Mouse (Mus musculus): Measurements from ENCODE around the gene Igsf3. TPM values are rescaled to one million over a fixed set of nuclear protein-coding genes. Genes with fewer than 3 reads are reported as not detected.

Gene Igsf3
- 4.3 and 6.7 TPM in 2 replicates for total RNA-seq (2015; ENCODE audit: low replicate concordance)
- total RNA-seq (2017; ENCODE audit: low replicate concordance): 2.6 and 7.1 TPM in 2 replicates

DNA sequence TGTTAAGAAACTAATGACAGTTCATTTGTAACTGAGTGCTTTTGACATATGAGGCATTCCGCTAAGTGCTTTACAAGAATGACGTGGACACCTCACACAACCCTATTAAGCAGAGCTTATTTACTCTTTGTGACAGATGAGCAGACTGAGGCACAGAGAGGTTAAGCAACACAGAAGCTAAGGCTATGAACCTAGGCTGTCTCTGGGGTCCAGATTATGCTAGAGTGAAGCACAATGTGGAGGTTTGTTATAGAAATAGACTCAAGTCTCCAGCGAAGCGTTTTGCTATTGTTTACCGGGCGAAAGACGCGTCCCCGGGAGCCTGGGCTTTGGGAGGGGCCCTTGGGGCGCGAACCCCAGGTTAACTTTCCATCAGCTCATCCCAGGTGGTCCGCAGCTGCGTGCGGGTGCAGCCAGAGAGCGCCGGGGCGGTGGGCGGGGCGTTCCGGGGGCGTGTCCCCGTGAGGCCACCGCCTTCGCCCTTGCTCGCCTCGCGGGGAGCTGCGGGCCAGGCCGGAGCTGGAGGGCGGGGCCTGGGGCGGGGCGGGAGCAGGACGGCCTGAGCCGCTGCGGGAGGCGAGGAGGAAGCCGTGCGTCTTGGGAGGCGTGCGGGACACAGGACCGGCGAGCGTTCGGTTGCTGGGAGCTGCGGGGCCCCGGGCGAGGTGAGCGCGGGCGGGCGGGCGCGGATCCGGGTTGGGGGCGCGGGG lies at the start of gene Igsf3:
Gene Igsf3 (plus strand): TSS at position 546 of the 710 bp plus-strand sequence.
- ATAC-seq (replicated peaks; ENCODE audit: low FRiP score, poor library complexity, severe bottlenecking): peak; percentile 86

DNA sequence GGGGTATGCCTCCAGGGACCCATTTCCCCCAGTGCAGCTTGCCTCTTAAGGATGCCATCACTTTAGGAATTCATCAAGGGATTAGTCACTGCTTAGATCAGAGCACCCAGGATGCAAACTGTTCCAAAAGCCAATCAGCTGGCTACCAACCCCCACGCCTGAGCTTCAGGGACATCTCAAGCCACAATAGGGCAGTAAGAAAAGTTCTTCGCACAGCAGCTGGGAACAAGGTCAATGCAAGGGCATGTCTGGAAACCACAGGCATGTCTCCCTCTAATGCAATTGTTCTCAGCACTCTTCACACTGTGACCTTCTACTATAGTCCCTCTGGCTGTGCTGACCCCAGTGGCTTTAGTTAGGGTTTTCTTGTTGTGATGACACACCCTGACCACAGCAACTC lies 49.6 kb upstream of the Igsf3 start:
- ATAC-seq (replicated peaks; ENCODE audit: low FRiP score, poor library complexity, severe bottlenecking): no peak

GRCm38 (mm10) chr3:101328617-101329016 lies 48.3 kb upstream of the Igsf3 start:
- ATAC-seq (replicated peaks; ENCODE audit: low FRiP score, poor library complexity, severe bottlenecking): no peak

- no peak for ATAC-seq (replicated peaks; ENCODE audit: low FRiP score, poor library complexity, severe bottlenecking)
These were observed 33.5 kb upstream of the Igsf3 start for GRCm38 (mm10) chr3:101343199-101343924.

- ATAC-seq (replicated peaks; ENCODE audit: low FRiP score, poor library complexity, severe bottlenecking): no peak
These were observed 32.6 kb upstream of the Igsf3 start for GRCm38 (mm10) chr3:101344246-101344645.

- ATAC-seq (replicated peaks; ENCODE audit: low FRiP score, poor library complexity, severe bottlenecking): no peak
These were observed 31.6 kb upstream of the Igsf3 start for GRCm38 (mm10) chr3:101345299-101345698.

GRCm38 (mm10) chr3:101346806-101347205 lies 30.1 kb upstream of the Igsf3 start:
- ATAC-seq (replicated peaks; ENCODE audit: low FRiP score, poor library complexity, severe bottlenecking): no peak

DNA sequence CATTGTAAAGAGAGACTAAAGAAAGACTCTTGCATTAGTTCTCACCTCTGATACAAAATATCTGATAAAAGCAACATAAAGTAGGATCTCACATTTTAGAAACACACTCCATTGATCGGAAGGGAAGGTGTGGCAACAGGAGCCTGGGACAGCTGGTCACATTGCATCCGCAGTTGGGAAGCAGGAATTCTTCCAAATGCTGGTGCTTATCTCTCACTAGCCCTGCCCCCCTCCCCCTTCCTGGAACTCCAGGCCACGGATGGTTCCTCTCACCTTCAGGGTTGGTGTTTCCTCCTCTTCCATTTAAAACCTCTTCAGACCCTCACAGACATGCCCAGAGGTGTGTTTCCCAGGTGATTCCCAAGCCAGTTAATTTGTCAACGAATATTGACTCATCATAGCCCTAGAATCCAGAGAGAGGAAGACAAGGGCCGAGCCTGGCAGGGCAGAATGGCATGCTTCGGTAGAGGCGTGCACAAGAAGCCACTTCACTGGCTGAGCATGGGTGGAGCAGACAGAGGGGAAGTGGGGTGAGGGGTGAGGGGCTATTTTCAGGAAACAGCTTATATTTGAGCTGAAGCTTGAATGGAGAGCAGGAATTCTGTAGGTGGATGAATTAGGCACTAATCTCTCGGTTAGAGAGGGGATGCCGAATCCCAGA lies 28.3 kb upstream of the Igsf3 start:
- no peak for ATAC-seq (replicated peaks; ENCODE audit: low FRiP score, poor library complexity, severe bottlenecking)

DNA sequence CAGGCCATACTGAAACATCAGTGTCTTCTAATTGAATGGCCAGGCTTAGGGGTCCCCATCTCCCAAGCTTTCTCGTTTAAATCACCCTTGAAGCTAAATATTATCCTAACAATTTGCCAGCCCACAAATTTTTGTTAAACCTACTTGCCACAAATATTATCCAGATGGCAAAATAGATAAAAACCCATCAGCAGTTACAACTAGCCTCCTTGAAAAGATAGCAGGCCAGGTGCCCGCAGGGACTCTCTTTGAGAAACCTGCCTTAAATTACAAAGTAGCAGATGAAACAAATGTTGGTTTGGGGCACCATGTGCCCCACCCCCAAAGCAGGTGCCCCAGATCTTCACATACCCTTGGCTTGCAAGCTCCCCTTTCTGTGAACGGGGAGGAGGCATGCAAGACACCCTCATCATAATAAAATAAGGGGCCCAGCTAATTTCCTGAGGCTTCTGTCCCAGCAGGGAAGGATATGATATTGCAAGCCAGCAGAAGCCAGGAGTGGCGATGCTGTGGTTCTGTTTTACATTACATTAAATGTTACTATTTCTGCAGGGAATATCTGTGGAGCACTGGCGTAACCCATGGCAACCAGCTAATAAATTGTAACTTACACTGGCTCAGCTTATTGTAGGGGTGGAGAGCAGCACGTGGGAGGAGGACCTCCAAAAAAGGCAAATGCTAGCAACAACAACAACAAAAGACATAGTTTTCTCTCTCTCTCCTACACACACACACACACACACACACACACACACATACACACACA lies 27.2 kb upstream of the Igsf3 start:
- no peak for ATAC-seq (replicated peaks; ENCODE audit: low FRiP score, poor library complexity, severe bottlenecking)

DNA sequence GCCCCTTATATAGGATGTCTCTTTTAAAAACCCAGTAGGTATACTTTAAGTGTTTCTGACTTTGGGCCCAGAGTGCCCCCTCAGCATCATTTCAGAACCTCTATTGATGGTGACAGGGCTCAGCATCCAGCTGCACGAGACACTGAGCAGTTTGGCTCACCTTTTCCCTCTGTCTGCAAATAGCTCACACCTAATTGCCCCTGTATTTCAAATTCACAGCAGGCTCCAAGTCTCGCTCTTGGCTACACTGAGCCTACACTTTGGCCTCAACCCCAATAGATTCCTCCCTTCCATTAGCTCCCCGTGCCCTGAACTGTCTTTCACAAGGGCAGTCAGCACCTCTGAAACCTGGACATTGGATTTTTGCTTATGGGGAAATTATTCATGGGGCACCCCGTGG lies 26.5 kb upstream of the Igsf3 start:
- ATAC-seq (replicated peaks; ENCODE audit: low FRiP score, poor library complexity, severe bottlenecking): no peak

DNA sequence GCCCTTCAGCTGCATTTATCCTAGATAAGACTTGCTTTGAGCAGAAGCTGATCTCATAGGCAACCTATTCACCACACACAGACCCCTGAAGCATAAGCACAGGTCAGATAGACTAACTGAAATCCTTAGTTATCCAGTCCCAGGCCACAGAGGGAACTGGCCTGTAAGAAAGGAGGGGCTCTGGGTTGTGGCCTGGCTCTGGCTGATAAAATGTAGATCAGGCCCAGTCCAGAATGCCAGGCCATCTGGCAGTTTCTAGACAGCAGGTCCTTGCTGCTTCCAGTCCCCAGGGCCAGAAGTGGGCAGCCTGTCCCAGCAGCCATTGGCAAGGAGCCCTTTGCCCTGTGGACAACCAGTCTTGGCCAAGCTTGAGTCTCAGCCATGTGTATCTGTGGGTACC lies 22.4 kb upstream of the Igsf3 start:
- peak; percentile 90 for ATAC-seq (replicated peaks; ENCODE audit: low FRiP score, poor library complexity, severe bottlenecking)

DNA sequence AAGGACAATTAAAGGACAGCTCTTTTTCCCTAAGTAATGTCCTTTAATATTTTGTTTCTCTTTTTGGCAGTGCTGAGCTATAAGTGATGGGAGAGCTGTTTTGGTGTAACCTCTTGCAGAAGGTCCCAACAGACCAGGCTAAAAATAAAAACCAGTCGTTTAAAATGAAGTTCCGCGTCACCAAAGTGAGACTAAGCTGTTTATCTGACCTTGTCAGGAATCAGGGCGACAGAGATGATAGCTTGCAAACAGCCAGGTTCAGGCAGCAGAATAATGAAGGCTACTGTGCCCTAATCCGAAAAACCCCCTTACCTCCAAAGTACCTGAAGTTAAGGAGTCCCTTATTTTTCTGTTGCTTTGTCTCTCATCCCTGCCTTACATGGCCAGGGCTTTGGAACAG lies 21.2 kb upstream of the Igsf3 start:
- ATAC-seq (replicated peaks; ENCODE audit: low FRiP score, poor library complexity, severe bottlenecking): peak; percentile 22; the same call in 1 of the 2 replicates

DNA sequence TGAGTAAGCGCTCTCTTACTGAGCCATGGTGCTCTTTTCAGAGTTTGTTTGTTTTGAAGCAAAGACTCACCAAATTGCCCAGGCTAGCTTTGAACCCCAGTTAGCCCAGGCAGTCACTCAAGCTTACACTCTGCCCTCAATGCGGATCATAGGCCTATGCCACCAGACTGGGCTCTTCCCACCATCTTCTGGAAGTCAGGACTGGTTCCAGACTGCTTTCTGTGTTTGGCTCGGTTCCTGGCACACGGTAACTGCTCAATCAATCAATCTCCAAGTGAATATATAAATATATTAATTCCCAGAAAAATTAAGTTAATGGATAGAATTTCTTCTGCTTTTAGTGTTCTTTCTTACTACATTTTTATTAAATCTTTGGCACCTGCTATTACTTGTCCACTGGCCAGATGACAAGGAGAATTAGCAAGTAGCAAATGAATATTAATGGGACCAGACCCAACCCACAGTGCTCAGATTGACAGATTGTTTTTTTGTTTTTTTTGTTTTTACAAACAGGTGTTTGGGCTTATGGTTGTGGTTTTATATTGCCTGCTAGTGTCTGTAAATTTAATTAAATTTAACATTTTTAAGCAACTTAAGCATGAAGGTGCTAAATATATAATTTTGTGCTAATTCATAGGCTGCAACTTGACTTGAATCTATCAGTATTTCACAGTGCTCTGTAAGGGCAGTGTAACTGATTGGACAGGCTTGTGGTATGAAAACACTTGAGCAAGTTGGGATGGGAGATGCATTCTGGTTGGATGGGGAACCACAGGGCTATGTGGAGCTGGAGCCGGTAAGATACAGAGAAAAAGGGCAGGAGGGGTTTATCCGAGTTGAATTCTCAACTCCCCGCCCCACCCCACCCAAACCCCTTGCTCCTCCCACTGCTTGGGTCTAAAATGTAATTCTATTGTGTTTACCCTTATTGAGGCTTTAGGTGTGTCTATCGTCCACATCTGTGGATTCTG lies 20.0 kb upstream of the Igsf3 start:
- ATAC-seq (replicated peaks; ENCODE audit: low FRiP score, poor library complexity, severe bottlenecking): no peak

GRCm38 (mm10) chr3:101360832-101361231 lies 16.1 kb upstream of the Igsf3 start:
- ATAC-seq (replicated peaks; ENCODE audit: low FRiP score, poor library complexity, severe bottlenecking): no peak

DNA sequence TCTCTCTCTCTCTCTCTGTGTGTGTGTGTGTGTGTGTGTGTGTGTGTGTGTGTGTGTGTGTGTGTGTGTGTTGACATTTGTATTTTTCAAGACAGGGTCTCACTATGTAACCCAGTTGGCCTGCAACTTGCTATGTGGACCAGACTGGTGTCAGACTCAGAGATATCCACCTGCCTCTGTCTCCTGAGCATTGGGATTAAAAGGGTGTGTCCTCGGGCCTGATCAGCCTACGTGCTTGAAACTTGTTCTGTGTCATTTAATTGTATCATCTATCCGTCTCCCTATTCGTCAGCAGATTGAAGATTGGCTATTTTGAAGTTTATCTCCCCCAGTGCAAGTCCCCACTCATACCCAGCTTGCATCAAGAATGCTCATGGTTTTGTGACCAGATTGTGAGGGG lies 14.5 kb upstream of the Igsf3 start:
- ATAC-seq (replicated peaks; ENCODE audit: low FRiP score, poor library complexity, severe bottlenecking): no peak

DNA sequence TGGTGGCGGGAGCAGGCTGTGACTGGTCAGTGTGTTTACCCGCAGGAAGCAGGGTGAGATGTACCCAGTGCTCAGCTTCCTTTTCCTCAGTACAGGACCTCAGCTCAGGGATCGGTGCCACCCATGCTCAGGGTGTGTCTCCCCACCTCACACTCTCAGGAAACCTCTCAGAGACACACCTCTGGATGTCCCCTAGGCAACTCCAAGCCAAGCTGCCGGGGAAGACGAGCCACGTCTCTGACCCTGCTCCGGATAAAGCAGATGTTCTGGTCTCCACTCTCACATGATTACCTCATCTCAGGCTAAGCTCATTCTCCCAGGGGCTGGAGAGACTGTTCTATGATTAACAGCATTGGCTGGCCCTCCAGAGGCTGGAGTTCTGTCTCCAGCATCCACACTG lies 13.3 kb upstream of the Igsf3 start:
- ATAC-seq (replicated peaks; ENCODE audit: low FRiP score, poor library complexity, severe bottlenecking): no peak

DNA sequence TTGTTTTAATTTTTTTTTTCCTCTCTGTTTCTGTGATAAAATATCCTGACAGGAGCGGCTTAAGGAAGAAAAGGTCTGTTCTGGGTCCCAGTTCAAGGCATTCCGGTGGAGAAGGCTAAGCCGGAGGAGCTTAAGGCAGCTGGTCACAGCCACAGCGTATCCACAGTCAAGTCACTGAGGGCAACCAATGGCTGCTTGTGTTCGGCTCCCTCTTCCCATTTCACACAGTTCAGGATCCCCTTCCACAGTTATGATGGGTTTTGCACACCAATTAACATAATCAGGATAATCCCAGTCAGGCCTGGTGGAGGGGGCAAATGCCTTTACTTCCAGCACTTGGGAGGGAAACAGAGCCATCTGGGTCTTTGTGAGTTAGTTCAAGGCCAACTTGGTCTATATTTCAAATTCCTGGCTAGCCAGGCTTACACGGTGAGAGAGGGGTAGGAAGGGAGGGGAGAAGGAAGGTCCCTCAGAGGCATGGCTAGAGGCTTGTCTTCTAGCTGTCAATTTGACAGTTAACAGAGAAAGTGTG lies 11.7 kb upstream of the Igsf3 start:
- no peak for ATAC-seq (replicated peaks; ENCODE audit: low FRiP score, poor library complexity, severe bottlenecking)

- ATAC-seq (replicated peaks; ENCODE audit: low FRiP score, poor library complexity, severe bottlenecking): no peak
These were observed 11.0 kb upstream of the Igsf3 start for GRCm38 (mm10) chr3:101365911-101366310.

DNA sequence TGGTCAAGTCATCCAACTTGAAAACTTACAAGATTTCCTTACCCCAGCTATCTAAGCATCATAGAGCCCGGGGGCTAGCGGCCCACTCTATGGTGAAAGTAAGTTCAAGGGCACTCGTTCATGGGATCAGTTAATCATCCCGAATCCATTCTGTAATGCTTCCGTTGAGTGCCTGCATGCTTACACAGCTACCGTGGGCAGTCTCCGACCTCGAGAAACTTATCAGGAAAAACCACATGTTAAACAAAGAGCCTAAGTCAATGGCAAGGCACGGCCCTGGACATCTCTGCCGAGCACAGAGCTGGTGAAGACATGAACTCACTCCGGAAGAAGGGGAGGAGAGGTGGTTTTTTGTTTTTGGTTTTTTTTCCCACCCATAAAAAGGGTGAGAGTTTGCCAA lies 9.5 kb upstream of the Igsf3 start:
- peak; percentile 83 for ATAC-seq (replicated peaks; ENCODE audit: low FRiP score, poor library complexity, severe bottlenecking)

All from erythroid progenitor cell, adult 5-6 weeks (primary cell).